Mouse (Mus musculus): ENCODE data around the gene Rftn2.

- no peak for TF ChIP-seq TCF3 (IDR thresholded peaks at IDR 0.05; ENCODE audit: insufficient read length, low read depth)
- TF ChIP-seq E2F4 (IDR thresholded peaks at IDR 0.05; ENCODE audit: insufficient read depth) = no peak
- no peak for TF ChIP-seq MYOD1 (IDR thresholded peaks at IDR 0.05; ENCODE audit: control insufficient read depth in 1 of 3, insufficient read length in 2 of 3, low read depth in 2 of 3)
- TF ChIP-seq MAX (IDR thresholded peaks at IDR 0.05; ENCODE audit: low read depth) = no peak
Measured at GRCm38 (mm10) chr1:55215185-55215813, 11.3 kb downstream of the Rftn2 start.
